Mouse (Mus musculus) intestine, embryonic 16.5 days (tissue): Measurements from ENCODE around the gene Hoxa11. TPM values are rescaled to one million over a fixed set of nuclear protein-coding genes. Genes with fewer than 3 reads are reported as not detected.

Experiments
- ATAC-seq: fragments of 200-750 bp; cut with Nextera tagmentation; 2 replicates; pipeline ENCODE4 v1.8.0; 2017; ENCODE audit warnings: moderate TSS enrichment, moderate library complexity
- H3K27ac ChIP-seq: fragments of 300-500 bp; sonication (generic); 2 replicates; pipeline ENCODE4 v1.5.1; 2014; ENCODE audit warnings: mild to moderate bottlenecking, low read length
- H3K27me3 ChIP-seq: fragments of 300-500 bp; sonication (generic); replicated peaks from 2 replicates; pipeline ENCODE4 v1.6.1; 2014; ENCODE audit warnings: low read length, control low read depth, mixed read lengths; ENCODE audit not compliant: control insufficient read depth, insufficient read depth
- H3K36me3 ChIP-seq: fragments of 300-500 bp; sonication (generic); 2 replicates; pipeline ENCODE4 v1.6.1; 2014; ENCODE audit warnings: low read length, control low read depth; ENCODE audit not compliant: control insufficient read depth, insufficient read depth
- H3K4me1 ChIP-seq: fragments of 300-500 bp; sonication (generic); 2 replicates; pipeline ENCODE4 v1.6.1; 2014; ENCODE audit warnings: low read length, control low read depth, mixed read lengths; ENCODE audit not compliant: control insufficient read depth, insufficient read depth
- H3K4me2 ChIP-seq: fragments of 300-500 bp; sonication (generic); 2 replicates; pipeline ENCODE4 v1.6.1; 2014; ENCODE audit warnings: low read depth, low read length, control low read depth
- H3K4me3 ChIP-seq: fragments of 300-500 bp; sonication (generic); 2 replicates; pipeline ENCODE4 v1.5.1; 2014; ENCODE audit warnings: mild to moderate bottlenecking, low read length
- H3K9ac ChIP-seq: fragments of 300-500 bp; sonication (generic); 2 replicates; pipeline ENCODE4 v1.6.1; 2014; ENCODE audit warnings: low read depth, low read length
- H3K9me3 ChIP-seq: fragments of 300-500 bp; sonication (generic); 2 replicates; pipeline ENCODE4 v1.6.1; 2016; ENCODE audit warnings: low read length, control low read depth; ENCODE audit not compliant: control insufficient read depth
- WGBS: fragments of 180-500 bp; shearing (Covaris S2); extraction: QIAGEN DNeasy Blood & Tissue Kit; methylation state at CpG from one replicate; pipeline ENCODE4 v1.1.7; 2014; 5-methylcytosine and 5-hydroxymethylcytosine counted together
- polyA plus RNA-seq: library from polyadenylated mRNA; unstranded; fragments of >200 nt; fragmentation: Nextera tagmentation; extraction: Ambion mirVana; gene quantifications from 2 replicates; pipeline ENCODE4 v1.2.1, GENCODE M21; 2015

The Hoxa11 gene
- polyA plus RNA-seq, 1 experiment from 2014 or later = 1.9 TPM

GRCm38 (mm10) chr6:52206882-52207683 is 38.5 kb downstream of the Hoxa11 start:
- Histone ChIP-seq H3K9me3 (no peaks in the 10 kb centered on the region), H3K4me1 (peaks cover 16% of the 10 kb centered on the region), H3K27ac (peak overlapping the region; percentile 32; the same call in 1 of the 2 replicates), H3K36me3 (no peaks in the 10 kb centered on the region), H3K9ac (peak overlapping the region; percentile 22; the same call in 1 of the 2 replicates), H3K4me2 (peak overlapping the region; percentile 74; the same call in 1 of the 2 replicates), H3K4me3 (no peak overlapping the region), H3K27me3 (peaks cover 38% of the 10 kb centered on the region)
- WGBS = 28% methylated on average over 4 of the region's 4 CpGs
- no peak for ATAC-seq

DNA sequence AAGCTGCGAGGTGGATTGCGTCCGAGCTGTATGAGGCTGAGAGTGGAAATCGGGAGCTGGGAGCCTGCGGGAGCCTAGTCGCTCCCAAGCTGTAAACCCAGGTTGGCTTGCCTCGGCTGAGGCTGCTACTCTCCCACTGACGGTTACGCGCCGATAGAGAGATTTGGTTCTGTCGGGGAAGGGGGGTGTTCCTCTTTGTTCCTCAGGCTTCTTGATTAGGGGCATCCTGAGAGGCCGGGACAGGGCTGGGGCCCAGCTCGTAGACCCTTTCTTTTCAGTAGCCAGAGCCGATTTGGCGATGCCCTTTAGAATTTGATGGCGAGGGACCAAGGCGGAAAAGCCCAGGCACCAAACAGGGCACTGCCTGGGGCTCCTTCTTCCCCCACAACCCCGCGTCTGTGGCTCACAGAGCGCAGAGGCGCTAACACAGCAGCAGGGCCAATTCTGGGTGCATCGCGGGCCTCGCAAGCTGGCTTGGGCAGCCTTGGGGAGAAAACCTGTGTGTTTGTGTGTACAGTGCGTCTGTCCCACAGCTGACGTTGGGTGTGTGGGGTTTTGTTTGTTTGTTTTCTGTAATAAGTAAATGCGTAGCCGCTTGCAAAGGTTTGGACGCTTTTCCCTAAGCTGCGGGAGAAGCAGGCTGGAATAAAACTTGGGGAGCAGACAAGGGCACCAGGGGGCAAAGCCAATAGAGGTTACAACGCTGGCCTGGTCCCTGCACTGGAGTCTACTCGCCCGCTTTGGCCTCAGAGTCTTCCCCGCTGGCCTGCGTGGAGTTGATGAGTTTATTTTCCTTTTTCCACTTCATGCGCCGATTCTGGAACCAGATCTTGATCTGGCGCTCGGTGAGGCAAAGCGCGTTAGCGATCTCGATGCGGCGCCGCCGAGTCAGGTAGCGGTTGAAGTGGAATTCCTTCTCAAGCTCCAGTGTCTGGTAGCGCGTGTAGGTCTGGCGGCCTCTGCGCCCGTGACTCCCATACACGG is 39.7 kb downstream of the Hoxa11 start:
- 22% methylated on average over 55 of the region's 55 CpGs for WGBS

DNA sequence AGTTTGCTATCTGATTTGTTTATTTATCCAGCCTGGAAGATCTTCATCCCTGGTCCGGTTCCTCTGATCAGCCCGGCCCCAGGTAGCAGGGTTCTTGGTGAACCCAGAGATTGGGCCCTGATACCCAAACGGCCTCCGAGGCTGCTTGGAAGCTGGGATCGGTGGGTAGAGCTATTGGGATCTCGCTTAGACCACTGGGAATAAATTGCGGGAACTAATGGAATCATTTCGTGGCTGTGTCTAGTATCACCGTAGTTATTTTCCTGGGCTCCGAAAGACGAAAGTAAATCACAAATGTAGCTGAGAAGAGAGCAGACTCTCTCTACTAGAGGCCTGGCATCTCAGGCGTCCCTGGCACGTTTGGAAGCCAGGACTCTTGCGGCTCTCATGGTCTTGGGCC is 40.4 kb downstream of the Hoxa11 start:
- Histone ChIP-seq H3K27me3 (peaks cover 26% of the 10 kb centered on the region), H3K4me2 (peak overlapping the region; percentile 74), H3K9ac (peak overlapping the region; percentile 66), H3K27ac (peak overlapping the region; percentile 61), H3K4me1 (peaks cover 23% of the 10 kb centered on the region), H3K9me3 (no peaks in the 10 kb centered on the region), H3K36me3 (no peaks in the 10 kb centered on the region), H3K4me3 (peak overlapping the region; percentile 28)
- no peak for ATAC-seq
- WGBS = 22% methylated on average over 14 of the region's 14 CpGs

More for the DNA sequence above, 39.7 kb downstream of the Hoxa11 start:
- Histone ChIP-seq H3K4me3 (peak overlapping the region; percentile 28), H3K4me2 (peak overlapping the region; percentile 74), H3K9me3 (no peaks in the 10 kb centered on the region), H3K36me3 (no peaks in the 10 kb centered on the region), H3K27me3 (peaks cover 28% of the 10 kb centered on the region), H3K4me1 (peaks cover 19% of the 10 kb centered on the region), H3K27ac (peak overlapping the region; percentile 61), H3K9ac (peak overlapping the region; percentile 66)
- ATAC-seq = no peak

- H3K27me3 ChIP-seq = peaks cover 18% of the 10 kb centered on the region
- H3K4me2 ChIP-seq = peak within 1 kb of the TSS; percentile 74
- ATAC-seq = peak; percentile 69
- H3K36me3 ChIP-seq = no peaks in the 10 kb centered on the region
- peaks cover 29% of the 10 kb centered on the region for H3K4me1 ChIP-seq
- H3K9ac ChIP-seq = peak within 1 kb of the TSS; percentile 81
- H3K4me3 ChIP-seq = peak within 1 kb of the TSS; percentile 60
- no peaks in the 10 kb centered on the region for H3K9me3 ChIP-seq
- H3K27ac ChIP-seq = peak within 1 kb of the TSS; percentile 65
- 3% methylated on average over 65 of the region's 65 CpGs for WGBS
These were observed 41.4 kb downstream of the Hoxa11 start, which contains the start of gene Hoxa5 for GRCm38 (mm10) chr6:52204050-52204752. TSS of gene Hoxa5 (minus strand) at chr6:52204587.

GRCm38 (mm10) chr6:52203371-52204049 is 42.1 kb downstream of the Hoxa11 start:
- 5% methylated on average over 43 of the region's 46 CpGs for WGBS
- Histone ChIP-seq H3K27ac (peak overlapping the region; percentile 65), H3K4me2 (peak overlapping the region; percentile 74), H3K27me3 (peaks cover 16% of the 10 kb centered on the region), H3K4me3 (peak overlapping the region; percentile 60), H3K4me1 (peaks cover 29% of the 10 kb centered on the region), H3K36me3 (no peaks in the 10 kb centered on the region), H3K9ac (peak overlapping the region; percentile 81), H3K9me3 (no peaks in the 10 kb centered on the region)
- ATAC-seq = peak; percentile 9

GRCm38 (mm10) chr6:52203121-52203370 is 42.6 kb downstream of the Hoxa11 start:
- H3K4me3 ChIP-seq = peak overlapping the region; percentile 60
- WGBS = 13% methylated on average over 10 of the region's 10 CpGs
- no peaks in the 10 kb centered on the region for H3K9me3 ChIP-seq
- peaks cover 24% of the 10 kb centered on the region for H3K4me1 ChIP-seq
- ATAC-seq = no peak
- H3K9ac ChIP-seq = peak overlapping the region; percentile 81
- peak overlapping the region; percentile 74 for H3K4me2 ChIP-seq
- peaks cover 13% of the 10 kb centered on the region for H3K27me3 ChIP-seq
- peak overlapping the region; percentile 65 for H3K27ac ChIP-seq
- H3K36me3 ChIP-seq = no peaks in the 10 kb centered on the region

- ATAC-seq = no peak
- H3K9ac ChIP-seq = peak overlapping the region; percentile 81
- WGBS = 30% methylated on average over 22 of the region's 22 CpGs
- peaks cover 13% of the 10 kb centered on the region for H3K27me3 ChIP-seq
- H3K36me3 ChIP-seq = no peaks in the 10 kb centered on the region
- peak overlapping the region; percentile 60 for H3K4me3 ChIP-seq
- H3K9me3 ChIP-seq = no peaks in the 10 kb centered on the region
- H3K4me1 ChIP-seq = peaks cover 26% of the 10 kb centered on the region
- H3K27ac ChIP-seq = peak overlapping the region; percentile 65
- H3K4me2 ChIP-seq = peak overlapping the region; percentile 74
These were observed 43.1 kb downstream of the Hoxa11 start for GRCm38 (mm10) chr6:52202362-52203120.

DNA sequence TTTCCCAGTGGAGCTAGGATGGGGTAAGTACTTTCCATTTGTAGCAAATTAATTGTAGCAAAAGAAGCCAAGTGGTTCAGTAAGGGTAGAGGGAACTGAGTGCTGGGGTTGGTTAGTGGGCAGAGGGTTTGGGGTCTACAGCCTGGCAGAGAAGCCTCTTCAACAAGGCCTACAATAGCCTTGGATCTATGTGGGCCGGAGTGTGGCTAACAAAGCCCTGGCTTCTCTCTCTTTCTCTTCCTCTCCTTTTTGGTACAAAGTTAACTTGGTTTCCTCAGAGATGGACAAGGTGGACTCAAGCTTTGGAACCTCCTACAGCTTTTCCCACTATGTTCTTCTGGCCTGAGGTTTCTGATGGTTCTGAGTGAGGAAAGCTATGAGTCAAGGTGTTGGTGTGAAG is 44.3 kb downstream of the Hoxa11 start:
- H3K36me3 ChIP-seq = no peaks in the 10 kb centered on the region
- no peak for ATAC-seq
- peak overlapping the region; percentile 27 for H3K4me3 ChIP-seq
- H3K9me3 ChIP-seq = no peaks in the 10 kb centered on the region
- 0 out of 2 replicates have a peak overlapping the region, but pooled peaks have one; percentile 53 for H3K27ac ChIP-seq
- H3K9ac ChIP-seq = peak overlapping the region; percentile 65
- H3K27me3 ChIP-seq = peaks cover 10% of the 10 kb centered on the region
- peaks cover 23% of the 10 kb centered on the region for H3K4me1 ChIP-seq
- H3K4me2 ChIP-seq = peak overlapping the region; percentile 53
- WGBS = 48% methylated on average over 1 of the region's 1 CpGs
